Mouse (Mus musculus) MEL (cell line): ENCODE data around the gene Upb1. TPM values are rescaled to one million over a fixed set of nuclear protein-coding genes. Genes with fewer than 3 reads are reported as not detected.

Source experiments
- DNase-seq: peaks from one replicate; pipeline ENCODE4 v3.0.0; 2011; ENCODE audit warnings: low read depth, low spot score
- H3K27ac ChIP-seq: 2 replicates; pipeline ENCODE4 v1.5.1; 2012; ENCODE audit warnings: low read depth, mild to moderate bottlenecking, control low read depth, low read length, moderate library complexity; ENCODE audit not compliant: control insufficient read depth
- H3K27me3 ChIP-seq, 2 experiments: fragments of 150-350 bp in 1 of 2; sonication (generic) in 1 of 2; 2 replicates each; pipeline ENCODE4 v1.6.1; 2012; ENCODE audit warnings: low read length in 2 of 2, mild to moderate bottlenecking in 2 of 2, improper control_type of control experiment in 1 of 2, moderate library complexity in 1 of 2; ENCODE audit not compliant: insufficient read depth in 2 of 2, control insufficient read depth in 1 of 2
- H3K36me3 ChIP-seq, 2 experiments: 2 replicates each; pipeline ENCODE4 v1.6.1; 2012 to 2014; ENCODE audit warnings: low read length in 2 of 2, improper control_type of control experiment in 1 of 2, inconsistent platforms in 1 of 2, mild to moderate bottlenecking in 1 of 2; ENCODE audit not compliant: insufficient read depth in 2 of 2, control insufficient read depth in 1 of 2
- H3K4me1 ChIP-seq, 2 experiments: fragments of 150-350 bp in 1 of 2; sonication (generic) in 1 of 2; 2 replicates each; pipeline ENCODE4 v1.6.1; 2012; ENCODE audit warnings: low read length in 2 of 2, improper control_type of control experiment in 1 of 2, mild to moderate bottlenecking in 1 of 2; ENCODE audit not compliant: insufficient read depth in 2 of 2, control insufficient read depth in 1 of 2
- H3K4me3 ChIP-seq, 2 experiments: fragments of 150-350 bp in 1 of 2; sonication (generic) in 1 of 2; 2 replicates each; pipeline ENCODE4 v1.5.1; 2012; ENCODE audit warnings: low read depth in 2 of 2, low read length in 2 of 2, mild to moderate bottlenecking in 2 of 2, moderate library complexity in 2 of 2, control low read depth in 1 of 2, improper control_type of control experiment in 1 of 2; ENCODE audit not compliant: control insufficient read depth in 1 of 2, insufficient read depth in 1 of 2
- H3K79me2 ChIP-seq: 2 replicates; pipeline ENCODE4 v1.6.1; 2012; ENCODE audit warnings: mild to moderate bottlenecking, low read length, moderate library complexity; ENCODE audit not compliant: control insufficient read depth, poor library complexity, insufficient read depth
- H3K9ac ChIP-seq: 2 replicates; pipeline ENCODE4 v1.6.1; 2012; ENCODE audit warnings: low read depth, mild to moderate bottlenecking, control low read depth, low read length, moderate library complexity; ENCODE audit not compliant: control insufficient read depth, poor library complexity, severe bottlenecking
- H3K9me3 ChIP-seq: fragments of 150-350 bp; sonication (generic); replicated peaks from 2 replicates; pipeline ENCODE4 v1.6.1; 2012; ENCODE audit warnings: mild to moderate bottlenecking, low read length, improper control_type of control experiment, moderate library complexity; ENCODE audit not compliant: insufficient read depth
- CHD2 ChIP-seq: IDR thresholded peaks from 2 replicates; pipeline ENCODE4 v1.6.1; 2011; ENCODE audit warnings: low read length, improper control_type of control experiment
- CTCF ChIP-seq, 3 experiments: IDR thresholded peaks in 2 of 3; conservative IDR thresholded peaks in 1 of 3; 2 replicates each; pipeline ENCODE4 v1.5.1; 2011 to 2012; ENCODE audit warnings: low read length in 3 of 3, low read depth in 2 of 3, mild to moderate bottlenecking in 2 of 3, improper control_type of control experiment in 1 of 3, inconsistent platforms in 1 of 3, mixed read lengths in 1 of 3, moderate library complexity in 1 of 3; ENCODE audit not compliant: control insufficient read depth in 1 of 3, insufficient read depth in 1 of 3, poor library complexity in 1 of 3, severe bottlenecking in 1 of 3
- ELF1 ChIP-seq: IDR thresholded peaks from 2 replicates; pipeline ENCODE4 v1.6.1; 2014; ENCODE audit warnings: low read depth, mild to moderate bottlenecking, inconsistent platforms, low read length, improper control_type of control experiment, moderate library complexity
- GABPA ChIP-seq: IDR thresholded peaks from 2 replicates; pipeline ENCODE4 v1.6.1; 2012; ENCODE audit warnings: low read depth, mild to moderate bottlenecking, inconsistent platforms, low read length, improper control_type of control experiment, moderate library complexity
- GATA1 ChIP-seq: IDR thresholded peaks from 2 replicates; pipeline ENCODE4 v1.6.1; 2011; ENCODE audit warnings: low read depth, low read length, improper control_type of control experiment
- HCFC1 ChIP-seq: IDR thresholded peaks from 2 replicates; pipeline ENCODE4 v1.6.1; 2012; ENCODE audit warnings: low read depth, mild to moderate bottlenecking, inconsistent platforms, low read length, improper control_type of control experiment, moderate library complexity
- KAT2A ChIP-seq: conservative IDR thresholded peaks from 2 replicates; pipeline ENCODE4 v1.6.1; 2012; ENCODE audit warnings: low read depth, low read length, improper control_type of control experiment, inconsistent platforms
- MAZ ChIP-seq: IDR thresholded peaks from 2 replicates; pipeline ENCODE4 v1.6.1; 2012; ENCODE audit warnings: low read depth, mild to moderate bottlenecking, inconsistent platforms, low read length, improper control_type of control experiment
- MXI1 ChIP-seq: IDR thresholded peaks from 2 replicates; pipeline ENCODE4 v1.6.1; 2011; ENCODE audit warnings: mild to moderate bottlenecking, low read depth, low read length, improper control_type of control experiment
- MYB ChIP-seq: IDR thresholded peaks from 2 replicates; pipeline ENCODE4 v1.6.1; 2011; ENCODE audit warnings: mild to moderate bottlenecking, low read depth, low read length, improper control_type of control experiment
- NRF1 ChIP-seq: IDR thresholded peaks from 2 replicates; pipeline ENCODE4 v1.6.1; 2014; ENCODE audit warnings: low read depth, mild to moderate bottlenecking, inconsistent platforms, low read length, improper control_type of control experiment, moderate library complexity; ENCODE audit not compliant: poor library complexity, insufficient read depth, severe bottlenecking
- POLR2AphosphoS2 ChIP-seq: IDR thresholded peaks from 2 replicates; pipeline ENCODE4 v1.6.1; 2011; ENCODE audit warnings: low read length, improper control_type of control experiment
- RAD21 ChIP-seq: IDR thresholded peaks from 2 replicates; pipeline ENCODE4 v1.6.1; 2011; ENCODE audit warnings: mild to moderate bottlenecking, low read depth, low read length, improper control_type of control experiment
- SIN3A ChIP-seq: IDR thresholded peaks from 2 replicates; pipeline ENCODE4 v1.6.1; 2012; ENCODE audit warnings: low read length, improper control_type of control experiment, inconsistent platforms
- SMC3 ChIP-seq: IDR thresholded peaks from 2 replicates; pipeline ENCODE4 v1.6.1; 2011; ENCODE audit warnings: low read depth, low read length, improper control_type of control experiment
- TBP ChIP-seq: IDR thresholded peaks from 2 replicates; pipeline ENCODE4 v1.8.0; 2011; ENCODE audit warnings: low read depth, low read length, improper control_type of control experiment
- TCF12 ChIP-seq: IDR thresholded peaks from 2 replicates; pipeline ENCODE4 v1.6.1; 2014; ENCODE audit warnings: low read depth, mild to moderate bottlenecking, inconsistent platforms, low read length, improper control_type of control experiment, moderate library complexity
- UBTF ChIP-seq: IDR thresholded peaks from 2 replicates; pipeline ENCODE4 v1.6.1; 2012; ENCODE audit warnings: low read depth, mild to moderate bottlenecking, inconsistent platforms, low read length, improper control_type of control experiment, moderate library complexity, borderline replicate concordance; ENCODE audit not compliant: insufficient read depth
- USF1 ChIP-seq: IDR thresholded peaks from 2 replicates; pipeline ENCODE4 v1.6.1; 2014; ENCODE audit warnings: low read depth, mild to moderate bottlenecking, inconsistent platforms, low read length, improper control_type of control experiment, moderate library complexity
- USF2 ChIP-seq, 2 experiments: IDR thresholded peaks; 2 replicates each; pipeline ENCODE4 v1.6.1; 2011 to 2012; ENCODE audit warnings: improper control_type of control experiment in 2 of 2, low read length in 2 of 2, borderline replicate concordance in 1 of 2, inconsistent platforms in 1 of 2, low read depth in 1 of 2, mild to moderate bottlenecking in 1 of 2; ENCODE audit not compliant: insufficient read depth in 1 of 2
- ZMIZ1 ChIP-seq: IDR thresholded peaks from 2 replicates; pipeline ENCODE4 v1.6.1; 2012; ENCODE audit warnings: low read depth, mild to moderate bottlenecking, inconsistent platforms, low read length, improper control_type of control experiment, moderate library complexity
- ZNF384 ChIP-seq: IDR thresholded peaks from 2 replicates; pipeline ENCODE4 v1.6.1; 2012; ENCODE audit warnings: low read depth, mild to moderate bottlenecking, inconsistent platforms, low read length, improper control_type of control experiment
- polyA plus RNA-seq, 2 experiments: library from polyadenylated mRNA; stranded (reverse) in 1 of 2; unstranded in 1 of 2; fragments of >175 nt in 1 of 2; fragments of >200 nt in 1 of 2; gene quantifications; 2 replicates each; pipeline versions ENCODE4 v1.2.1 to v1.2.4; 2012; ENCODE audit warnings: low replicate concordance in 2 of 2, low read depth in 1 of 2; ENCODE audit not compliant: insufficient read length in 2 of 2, insufficient read depth in 1 of 2, missing spikeins in 1 of 2
- total RNA-seq: library from RNA; depleted of rRNA; stranded (reverse); fragments of 300-350 nt; gene quantifications from 2 replicates; pipeline ENCODE4 v1.2.3, GENCODE M21; 2012

Gene Upb1
- total and polyA plus RNA-seq, 3 experiments = 0.03 TPM; not detected in 2

GRCm38 (mm10) chr10:75440756-75441155 lies 39.8 kb downstream of the Upb1 start:
- Histone ChIP-seq H3K9ac (no peak overlapping the region), H3K4me3 (no peak overlapping the region), H3K4me1 (no peaks in the 10 kb centered on the region), H3K79me2 (no peaks in the 10 kb centered on the region), H3K36me3 (no peaks in the 10 kb centered on the region), H3K27me3 (no peaks in the 10 kb centered on the region), H3K27ac (no peak overlapping the region), H3K9me3 (no peaks in the 10 kb centered on the region)
- TF ChIP-seq CTCF (IDR thresholded peaks at IDR 0.05 in 2 of 3, conservative IDR thresholded peaks at IDR 0.05 in 1 of 3; ENCODE audit: control insufficient read depth in 1 of 3, insufficient read depth in 1 of 3, low read depth in 2 of 3, low read length in 3 of 3, poor library complexity in 1 of 3, severe bottlenecking in 1 of 3) (no peak), POLR2AphosphoS2 (no peak), USF1 (no peak), MXI1 (no peak), HCFC1 (no peak), MYB (no peak), ELF1 (no peak), ZNF384 (no peak), RAD21 (no peak), UBTF (no peak), TCF12 (no peak), CHD2 (no peak), SIN3A (no peak), USF2 (IDR thresholded peaks at IDR 0.05; ENCODE audit: borderline replicate concordance in 1 of 2, insufficient read depth in 1 of 2, low read depth in 1 of 2, low read length in 2 of 2) (no peak)
- no peak for DNase-seq

DNA sequence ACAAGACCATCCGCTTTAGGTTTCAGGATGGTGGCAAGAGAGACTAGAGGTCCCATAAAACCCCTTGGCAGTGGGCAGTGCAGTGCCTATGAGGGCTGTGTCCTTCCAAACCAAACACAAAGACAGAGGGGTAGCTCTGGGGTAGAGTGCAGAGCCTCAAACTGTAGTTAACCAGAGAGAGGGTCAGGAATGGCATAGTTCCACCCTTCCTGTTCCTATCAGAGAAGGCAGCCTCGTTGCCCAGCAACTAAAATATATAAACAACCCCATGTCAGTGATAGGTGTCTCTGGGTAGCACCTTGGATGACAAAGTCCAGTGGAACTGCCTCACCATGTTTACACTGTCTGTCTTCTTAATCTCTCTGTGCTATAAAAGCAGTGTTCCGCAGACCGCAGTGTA lies 40.9 kb downstream of the Upb1 start:
- TF ChIP-seq NRF1 (no peak), KAT2A (no peak), GATA1 (no peak), GABPA (no peak), SMC3 (no peak), TBP (no peak), CHD2 (no peak), MAZ (no peak), ZMIZ1 (no peak)
- no peak overlapping the region for H3K4me3 ChIP-seq
- H3K79me2 ChIP-seq = no peaks in the 10 kb centered on the region
- no peaks in the 10 kb centered on the region for H3K9me3 ChIP-seq
- no peak for DNase-seq
- H3K4me1 ChIP-seq = no peaks in the 10 kb centered on the region
- no peak overlapping the region for H3K9ac ChIP-seq
- no peaks in the 10 kb centered on the region for H3K36me3 ChIP-seq
- H3K27ac ChIP-seq = no peak overlapping the region
- no peaks in the 10 kb centered on the region for H3K27me3 ChIP-seq
